Mouse (Mus musculus): ENCODE measurements around the gene Map7. TPM values are rescaled to one million over a fixed set of nuclear protein-coding genes. Genes with fewer than 3 reads are reported as not detected.

Map7 gene
- polyA plus RNA-seq, 1 experiment from 2014 or later, result 47.0 TPM

GRCm38 (mm10) chr10:20326226-20326625 is 178.0 kb downstream of the Map7 start:
- Histone ChIP-seq H3K27ac (ENCODE audit: low read depth, low read length) (no peak overlapping the region), H3K27me3 (replicated peaks; ENCODE audit: control insufficient read depth, insufficient read depth, low read length) (no peaks in the 10 kb centered on the region), H3K4me3 (ENCODE audit: low read depth, low read length) (no peak overlapping the region), H3K9me3 (ENCODE audit: control insufficient read depth) (no peaks in the 10 kb centered on the region), H3K4me1 (replicated peaks; ENCODE audit: control insufficient read depth, insufficient read depth, low read length) (no peaks in the 10 kb centered on the region), H3K9ac (ENCODE audit: low read depth, low read length) (no peak overlapping the region), H3K36me3 (ENCODE audit: control insufficient read depth, insufficient read depth) (peaks cover 58% of the 10 kb centered on the region), H3K4me2 (replicated peaks; ENCODE audit: low read depth) (no peak overlapping the region)
- TF ChIP-seq CTCF (IDR thresholded peaks at IDR 0.05; ENCODE audit: low read depth), result no peak
- ATAC-seq, result no peak

Small RNA genes lying within 50 kb of the gene (microRNA-seq; reads per million reads assigned to microRNA genes)
- not detected for gene Mir6413

Other genes starting within 250 kb of the Map7 start
- 61.7 and 63.8 TPM in 2 replicates for gene Pex7, start 240.8 kb upstream of the Map7 start, polyA plus RNA-seq (2015; fragmentation: Nextera tagmentation; extraction: Ambion mirVana)
- 1.5 and 1.8 TPM in 2 replicates for gene Map3k5, start 214.0 kb upstream of the Map7 start, polyA plus RNA-seq (2015; fragmentation: Nextera tagmentation; extraction: Ambion mirVana)
- gene Bclaf1, start 164.0 kb downstream of the Map7 start, polyA plus RNA-seq (2015; fragmentation: Nextera tagmentation; extraction: Ambion mirVana), result 38.1 TPM in 2 replicates
- gene Mtfr2, start 199.3 kb downstream of the Map7 start, polyA plus RNA-seq (2015; fragmentation: Nextera tagmentation; extraction: Ambion mirVana), result 0.44 and 0.59 TPM in 2 replicates